Mouse (Mus musculus): ENCODE data around the gene Atp5c1.
A peak's percentile ranks its signal among the peaks of the same experiment; 100 is the strongest.

The Atp5c1 gene

DNA sequence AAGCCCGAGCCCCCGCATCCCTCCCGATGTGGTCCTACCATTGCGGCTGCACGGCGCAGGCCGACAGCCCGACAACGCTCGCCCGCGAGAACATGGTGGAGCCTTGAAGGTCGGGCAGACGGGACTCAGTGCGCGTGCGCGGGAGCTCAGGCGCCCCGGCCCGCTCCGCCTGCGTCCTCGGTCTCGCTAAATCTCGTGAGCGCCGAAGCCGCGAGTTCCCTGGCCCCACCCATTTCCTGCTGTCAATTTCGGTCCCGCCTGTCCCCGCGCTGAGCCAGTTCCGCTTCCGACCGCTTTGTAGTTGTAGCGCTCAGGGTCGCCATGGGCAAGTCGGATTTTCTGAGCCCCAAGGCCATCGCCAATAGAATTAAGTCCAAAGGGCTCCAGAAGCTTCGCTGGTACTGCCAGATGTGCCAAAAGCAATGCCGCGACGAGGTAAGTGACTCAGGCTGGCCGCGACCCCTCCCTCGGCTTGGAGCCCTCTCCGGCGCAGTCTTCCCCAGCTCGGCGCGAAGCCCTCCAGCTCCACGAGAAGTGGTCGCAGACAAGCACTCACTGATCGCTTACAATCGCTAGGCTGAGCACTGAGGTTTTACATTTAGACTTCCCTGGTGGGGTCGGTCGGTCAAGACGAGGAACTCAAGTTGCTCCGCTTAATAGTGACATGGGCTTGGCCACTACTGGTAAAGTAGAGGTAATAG, at the start of gene Atp5c1, which contains the start of gene Kin:
Gene Atp5c1, minus strand, starts transcription at position 201 of the 701 bp plus-strand sequence.
Gene Kin, plus strand, starts transcription at position 284 of the 701 bp plus-strand sequence.
- peak; percentile 96 for DNase-seq (ENCODE audit: extremely low read depth, insufficient read length, low spot score)

DNA sequence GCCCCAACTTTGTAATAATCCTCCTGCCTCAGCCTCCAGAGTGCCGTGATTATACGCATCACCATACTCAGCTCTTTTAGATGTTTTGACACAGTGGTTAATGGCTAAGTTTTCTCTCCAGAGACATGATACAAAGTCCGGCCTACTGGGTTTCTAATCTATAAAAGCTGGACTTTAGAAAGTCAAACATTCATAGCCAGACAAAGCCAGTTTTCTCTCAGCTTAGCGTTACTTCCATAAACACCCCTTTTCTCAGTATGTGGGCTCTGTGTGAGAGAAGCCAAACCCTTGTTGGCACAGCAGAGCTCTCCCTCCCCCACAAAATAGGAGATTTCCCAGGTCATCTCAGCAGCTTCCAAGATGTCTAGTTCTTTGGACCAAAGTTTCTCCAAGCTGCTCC, 48.3 kb upstream of the Atp5c1 start:
- no peak for DNase-seq (ENCODE audit: extremely low read depth, insufficient read length, low spot score)

DNA sequence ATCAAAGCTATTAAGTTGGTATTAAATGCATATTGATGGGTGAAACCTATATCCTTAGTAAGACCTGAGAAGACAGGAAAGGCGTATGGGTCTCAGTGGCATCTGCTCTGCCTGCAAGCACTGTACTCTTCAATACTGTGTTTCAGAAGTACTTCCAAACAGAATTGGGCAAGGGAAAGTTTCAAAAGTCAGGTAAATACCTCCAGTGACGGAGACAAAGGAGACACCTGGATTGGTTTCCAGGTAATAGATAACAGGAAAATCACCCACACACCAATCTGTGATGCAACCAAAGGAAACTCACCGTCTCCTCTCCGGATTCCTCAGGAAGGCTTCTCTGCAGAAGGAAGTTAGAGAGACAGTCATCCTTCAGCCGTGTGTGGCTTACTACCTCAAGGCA, 47.2 kb upstream of the Atp5c1 start:
- no peak for DNase-seq (ENCODE audit: extremely low read depth, insufficient read length, low spot score)

DNA sequence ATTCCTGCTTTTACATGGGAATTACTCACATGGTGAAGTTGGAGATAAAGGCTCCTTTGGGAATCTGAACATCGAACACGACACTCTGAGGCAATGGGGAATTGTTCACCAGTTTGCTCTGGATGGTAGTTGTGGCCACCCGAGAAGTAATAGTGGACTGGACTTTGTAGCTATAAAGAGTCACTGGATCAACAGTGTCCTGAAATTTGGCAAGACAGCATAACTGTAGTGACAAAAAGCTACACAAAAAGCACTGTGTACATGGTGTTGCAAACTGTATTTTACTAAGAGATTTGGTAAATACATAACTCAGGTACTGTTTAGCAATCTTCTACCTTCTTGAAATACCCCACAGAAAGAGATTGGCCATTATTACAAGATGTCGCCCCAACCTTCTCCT, 45.8 kb upstream of the Atp5c1 start:
- no peak for DNase-seq (ENCODE audit: extremely low read depth, insufficient read length, low spot score)

DNA sequence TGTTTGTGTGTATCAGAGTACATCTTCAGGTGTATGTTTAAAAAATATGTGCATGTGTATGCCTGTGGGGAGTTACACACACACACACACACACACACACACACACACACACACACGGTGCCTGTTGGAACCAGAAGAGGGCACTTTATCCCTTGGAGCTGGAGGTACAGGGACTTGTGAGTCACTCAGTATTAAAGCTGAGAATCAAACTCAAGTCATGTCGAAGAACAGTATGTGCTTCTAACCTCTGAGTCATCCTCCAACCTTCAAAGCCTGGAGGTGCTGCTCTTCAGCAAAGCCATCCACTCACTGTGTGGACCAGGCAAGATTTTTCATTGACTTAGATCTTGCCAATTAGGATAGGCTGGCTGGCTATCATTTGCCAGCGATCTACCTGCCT, 41.5 kb upstream of the Atp5c1 start:
- DNase-seq (ENCODE audit: extremely low read depth, insufficient read length, low spot score) = peak; percentile 43

DNA sequence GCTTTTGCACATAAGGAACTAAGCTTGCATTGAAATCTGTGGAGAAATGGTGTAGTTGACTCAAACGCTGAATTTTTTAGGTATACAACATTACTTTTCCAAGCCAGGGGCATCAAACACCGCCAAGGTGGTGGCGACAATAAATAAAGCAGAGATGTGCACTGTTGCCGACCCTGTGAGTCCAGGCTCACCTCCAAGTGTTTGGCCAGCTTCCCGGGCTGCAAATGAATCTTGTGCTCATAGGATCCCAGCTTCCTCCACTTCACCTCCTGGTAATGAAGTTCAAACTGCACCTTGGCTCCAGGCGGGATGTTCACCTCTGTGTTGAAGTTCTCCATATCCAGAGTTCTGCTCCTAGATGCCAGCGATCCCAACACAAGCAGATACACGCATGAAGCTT, 39.0 kb upstream of the Atp5c1 start:
- no peak for DNase-seq (ENCODE audit: extremely low read depth, insufficient read length, low spot score)

DNA sequence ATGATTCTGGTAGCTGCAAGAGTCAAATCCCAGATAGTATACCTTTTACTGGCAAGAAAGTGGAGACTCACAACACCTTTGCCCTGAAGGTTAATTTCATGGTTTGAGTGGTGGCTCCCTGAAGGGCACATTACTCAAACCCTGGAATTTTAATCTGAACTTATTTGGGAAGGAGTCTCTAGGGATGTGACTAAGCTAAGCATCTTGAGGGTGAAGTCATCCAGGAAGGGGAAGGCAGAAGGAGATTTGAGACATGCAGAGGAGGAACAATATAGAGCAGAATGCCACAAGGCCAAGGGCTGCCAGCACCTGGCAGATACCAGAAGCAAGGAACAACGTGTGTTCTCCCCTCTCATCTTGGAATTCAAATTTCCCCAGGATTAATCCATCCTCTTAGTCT, 38.4 kb upstream of the Atp5c1 start:
- DNase-seq (ENCODE audit: extremely low read depth, insufficient read length, low spot score) = peak; percentile 38

DNA sequence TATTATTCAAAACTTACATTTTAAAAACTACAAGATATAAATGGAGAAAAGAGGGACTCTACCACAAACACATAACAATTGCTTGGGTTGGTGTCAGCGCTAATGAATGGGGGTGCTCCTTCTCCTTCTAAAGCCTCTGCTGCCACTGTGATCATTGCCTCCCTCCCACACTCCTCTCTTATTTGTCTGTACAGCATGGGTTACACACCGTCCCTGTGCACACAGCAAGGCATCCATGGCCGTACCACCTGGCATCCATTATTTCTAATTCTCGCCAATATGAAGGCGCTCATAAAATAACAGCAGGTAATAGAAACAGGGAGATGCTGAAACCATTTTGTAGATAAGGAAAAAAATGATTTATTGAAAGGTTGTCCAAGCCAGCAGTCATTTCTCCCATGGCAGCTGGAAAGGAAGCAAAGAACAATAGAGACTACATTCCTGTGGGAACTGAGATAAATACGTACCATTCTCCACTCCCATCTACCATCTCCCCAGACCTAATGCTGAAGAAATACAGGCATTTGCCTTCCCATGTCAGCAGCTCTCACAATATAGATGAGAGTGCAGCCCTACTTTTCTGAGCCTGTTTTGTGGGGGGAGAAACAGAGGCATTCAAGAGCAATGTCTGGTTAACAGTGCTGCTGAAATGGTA, 28.4 kb upstream of the Atp5c1 start:
- DNase-seq (ENCODE audit: extremely low read depth, insufficient read length, low spot score) = no peak

DNA sequence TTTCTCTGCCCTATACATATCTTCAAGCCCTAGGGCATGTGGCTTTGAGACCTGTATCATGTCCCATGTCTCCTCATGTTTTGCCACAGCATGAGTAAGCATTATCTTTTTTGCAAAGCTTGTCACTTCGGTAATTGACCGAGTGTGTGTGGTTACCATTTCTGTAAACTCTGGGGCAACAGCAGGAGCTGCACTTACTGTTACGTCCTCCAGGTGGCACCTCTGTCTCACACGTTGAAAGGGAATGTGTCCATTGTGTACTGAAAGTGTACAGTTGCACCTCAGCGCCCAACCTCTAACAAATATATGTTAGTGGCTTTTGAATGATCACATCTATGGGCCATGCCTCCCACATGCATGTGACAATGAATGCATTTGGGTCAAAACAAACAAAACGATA, 20.9 kb upstream of the Atp5c1 start:
- DNase-seq (ENCODE audit: extremely low read depth, insufficient read length, low spot score) = no peak

DNA sequence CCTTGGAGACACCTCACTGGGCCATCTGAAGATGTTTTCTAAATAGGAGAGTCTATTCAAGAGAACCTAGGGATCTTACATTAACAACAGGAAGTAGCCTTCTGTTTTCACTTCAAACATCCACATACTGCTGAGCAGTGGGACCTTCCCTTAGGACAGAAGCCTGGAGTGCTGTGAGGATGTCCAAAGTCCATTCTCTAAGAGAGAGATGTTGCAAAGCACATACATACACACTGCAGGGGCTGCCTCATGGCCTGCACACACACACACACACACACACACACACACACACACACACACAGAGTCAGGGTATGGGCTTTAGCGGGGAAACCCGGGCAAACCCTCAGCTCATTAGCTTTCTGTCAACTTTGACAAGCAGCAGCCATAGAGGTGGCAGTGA, 20.2 kb upstream of the Atp5c1 start:
- no peak for DNase-seq (ENCODE audit: extremely low read depth, insufficient read length, low spot score)

DNA sequence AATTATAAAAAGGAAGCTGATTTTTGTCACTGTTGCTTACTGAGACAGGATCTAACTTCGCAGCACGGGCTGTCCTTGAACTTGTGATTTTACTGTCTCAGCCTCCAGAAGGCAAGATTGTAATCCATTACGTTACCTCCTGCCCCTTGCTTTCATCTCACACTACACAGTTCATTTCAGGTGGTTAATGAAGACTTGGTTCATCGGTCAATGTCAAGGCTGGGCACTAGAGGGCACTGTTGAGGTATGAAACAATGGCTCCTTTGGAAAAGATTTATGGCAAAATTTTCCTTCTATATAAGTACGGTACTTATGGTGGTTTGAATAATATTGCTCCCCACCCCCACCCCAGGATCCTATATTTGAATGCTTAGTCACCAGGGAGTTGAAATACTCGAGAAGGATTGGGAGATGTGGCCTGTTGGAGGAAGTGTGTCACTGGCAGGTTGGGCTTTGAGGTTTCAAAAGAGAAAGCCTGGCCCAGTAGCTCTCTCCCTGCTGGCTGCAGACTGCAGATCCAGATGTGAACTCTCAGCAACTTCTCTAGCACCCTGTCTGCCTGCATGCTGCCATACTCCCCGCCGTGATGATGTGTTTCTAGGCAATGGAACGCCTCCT, 18.4 kb upstream of the Atp5c1 start:
- DNase-seq (ENCODE audit: extremely low read depth, insufficient read length, low spot score) = peak; percentile 14

DNA sequence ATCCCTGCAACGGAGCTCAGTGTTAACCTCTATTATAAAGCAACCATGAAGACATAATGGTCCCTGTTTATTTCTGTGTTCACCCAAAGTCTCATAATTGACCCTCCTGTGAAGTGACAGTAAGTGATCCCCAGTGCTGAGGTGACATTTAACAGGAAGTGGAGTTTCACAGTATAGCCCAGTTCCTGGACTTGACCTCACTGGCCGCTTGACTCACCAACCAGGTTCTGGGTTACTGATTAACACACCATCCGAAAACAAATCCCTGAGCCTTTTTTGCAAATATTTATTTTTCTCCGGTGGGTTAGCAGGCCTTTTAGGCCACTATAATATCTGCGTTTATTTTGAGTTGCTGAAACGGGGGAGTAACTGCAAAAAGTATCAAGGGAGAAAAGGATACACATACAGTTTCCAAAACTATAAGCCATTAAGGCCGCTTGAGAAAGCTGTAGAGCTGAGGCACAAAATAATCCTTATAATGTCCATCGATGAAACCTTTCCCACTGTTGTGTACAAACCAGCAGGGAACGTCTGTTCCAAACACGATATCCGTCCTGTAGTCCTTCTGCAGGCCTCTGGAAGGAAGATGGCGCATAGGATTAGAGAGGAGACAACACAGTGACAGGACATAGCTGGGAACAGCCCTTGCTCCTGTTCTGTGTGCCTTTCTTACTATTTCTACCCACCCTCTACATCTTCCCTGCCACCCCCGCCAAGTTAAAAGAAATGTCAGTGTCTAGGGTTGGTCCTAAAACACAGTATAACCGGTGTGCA, 14.2 kb upstream of the Atp5c1 start:
- DNase-seq (ENCODE audit: extremely low read depth, insufficient read length, low spot score) = no peak

DNA sequence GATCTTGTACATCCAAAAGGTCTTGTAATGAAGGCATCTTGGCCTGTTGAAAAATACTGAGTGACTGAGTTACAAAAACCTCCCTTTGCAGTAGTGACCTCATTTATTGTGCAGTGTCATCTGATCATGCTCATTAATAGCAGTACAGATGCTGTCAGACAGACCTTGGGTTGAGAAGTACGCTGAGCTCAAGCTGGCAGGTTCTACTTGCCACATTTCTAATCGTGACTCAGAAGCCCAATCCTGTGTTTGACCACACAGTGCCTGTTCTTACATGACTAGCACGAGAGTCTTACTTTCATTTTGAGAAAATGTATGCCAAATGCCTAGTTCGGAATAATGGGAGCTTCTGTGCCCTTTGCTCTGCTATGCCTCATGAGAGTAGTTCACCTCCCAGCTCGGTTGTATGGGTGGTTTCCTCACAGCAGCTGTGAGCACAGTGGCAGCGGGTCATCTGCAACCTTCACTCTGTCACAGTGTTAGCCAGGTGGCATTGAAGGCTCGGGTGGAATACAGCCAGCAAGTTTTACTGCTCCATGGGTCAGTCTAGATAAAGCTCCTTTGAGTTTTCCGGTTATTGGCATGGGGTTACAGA, 7.0 kb upstream of the Atp5c1 start:
- peak; percentile 53 for DNase-seq (ENCODE audit: extremely low read depth, insufficient read length, low spot score)

DNA sequence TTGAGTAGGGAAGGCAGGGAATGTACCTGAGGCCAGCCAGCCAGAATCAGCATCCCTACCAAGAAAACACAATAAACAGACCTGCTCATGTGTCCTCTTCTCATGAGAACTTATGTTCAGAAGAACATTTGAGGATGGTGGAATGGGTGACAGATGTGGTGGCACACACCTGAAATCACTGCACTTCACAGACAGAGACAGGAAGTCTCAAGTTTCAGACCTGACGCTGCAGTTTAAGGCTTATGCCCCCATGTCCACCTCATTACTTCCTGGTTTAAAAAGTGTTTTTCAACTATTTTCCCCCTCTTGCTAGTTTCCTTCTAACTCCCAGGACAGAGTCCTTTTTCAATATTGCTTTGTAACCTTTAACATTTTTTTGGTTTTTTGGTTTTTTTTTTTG, 2.4 kb upstream of the Atp5c1 start:
- DNase-seq (ENCODE audit: extremely low read depth, insufficient read length, low spot score) = no peak

DNA sequence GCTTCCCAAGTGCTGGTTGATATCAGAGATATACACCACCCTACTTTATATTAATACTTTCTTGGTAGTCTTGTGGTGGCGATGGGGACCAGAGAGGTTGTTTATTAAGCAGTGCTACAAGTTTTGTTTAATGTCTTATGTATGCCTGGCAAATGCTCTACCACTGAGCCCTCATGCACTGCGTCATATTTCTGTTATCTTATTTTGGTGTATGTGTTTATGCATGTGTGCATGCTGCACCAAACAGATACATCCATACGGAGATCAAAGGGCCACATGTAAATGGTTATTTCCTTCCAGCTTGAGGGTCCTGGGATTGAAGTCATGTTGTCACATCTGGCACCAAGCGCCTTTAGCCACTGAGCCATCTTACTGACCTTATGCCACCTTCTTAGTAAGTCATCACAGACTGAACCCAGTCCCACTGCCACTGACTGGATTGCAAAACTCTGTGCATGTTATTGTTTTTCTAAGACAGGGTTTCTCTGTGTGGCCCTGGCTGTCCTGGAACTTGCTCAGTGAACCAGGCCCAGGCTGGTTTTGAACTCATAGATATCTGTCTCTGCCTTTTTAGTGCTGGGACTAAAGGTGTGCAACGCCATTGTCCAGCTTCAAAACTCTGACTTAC, 1.3 kb upstream of the Atp5c1 start:
- no peak for DNase-seq (ENCODE audit: extremely low read depth, insufficient read length, low spot score)

DNA sequence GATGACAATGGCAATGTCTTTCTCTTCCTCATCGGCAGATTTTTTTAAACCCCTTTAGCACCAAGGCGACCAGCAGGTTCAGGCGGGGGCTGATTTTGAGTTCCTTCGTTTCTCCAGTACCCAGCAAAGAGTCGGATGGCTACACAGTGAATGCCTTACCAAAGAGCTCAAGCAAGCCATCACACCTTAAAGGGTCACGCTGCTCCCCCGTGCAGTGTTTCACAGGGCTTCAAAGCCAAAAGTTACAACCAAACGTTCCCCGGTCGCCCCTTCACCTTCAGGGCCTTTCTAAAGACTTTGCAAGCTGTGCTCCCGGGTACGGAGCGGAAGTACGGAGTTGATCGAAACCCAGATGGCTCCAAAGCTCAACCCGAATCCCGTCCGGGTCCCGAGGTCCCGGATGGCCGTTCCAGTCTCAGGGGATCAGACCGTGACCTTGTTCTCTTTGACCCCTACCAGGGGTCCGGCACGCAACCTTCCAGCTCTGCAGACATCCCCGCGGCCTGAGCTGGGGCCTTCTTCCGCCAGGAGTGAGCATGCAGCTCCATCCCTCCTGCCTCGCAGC, 483 bp downstream of the Atp5c1 start:
- no peak for DNase-seq (ENCODE audit: extremely low read depth, insufficient read length, low spot score)

DNA sequence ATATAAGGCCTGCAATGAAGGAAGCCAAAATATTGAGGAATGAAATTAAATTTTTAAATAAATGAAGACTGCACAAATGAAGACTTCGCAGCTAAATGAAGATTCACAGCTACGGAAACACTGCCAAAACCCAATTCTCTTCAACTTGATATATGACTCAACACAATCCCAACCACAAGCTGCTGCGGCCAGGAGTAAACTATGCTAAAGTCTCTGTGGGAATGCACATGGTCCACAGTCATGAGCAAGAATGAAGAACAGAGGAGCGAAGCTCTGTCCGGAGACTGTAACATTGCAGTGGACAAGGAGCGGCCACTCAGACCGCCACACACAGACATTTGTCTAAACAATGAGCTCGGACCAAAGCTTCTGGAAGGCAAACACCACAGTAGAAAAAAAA, 3.6 kb downstream of the Atp5c1 start:
- peak; percentile 59 for DNase-seq (ENCODE audit: extremely low read depth, insufficient read length, low spot score)

DNA sequence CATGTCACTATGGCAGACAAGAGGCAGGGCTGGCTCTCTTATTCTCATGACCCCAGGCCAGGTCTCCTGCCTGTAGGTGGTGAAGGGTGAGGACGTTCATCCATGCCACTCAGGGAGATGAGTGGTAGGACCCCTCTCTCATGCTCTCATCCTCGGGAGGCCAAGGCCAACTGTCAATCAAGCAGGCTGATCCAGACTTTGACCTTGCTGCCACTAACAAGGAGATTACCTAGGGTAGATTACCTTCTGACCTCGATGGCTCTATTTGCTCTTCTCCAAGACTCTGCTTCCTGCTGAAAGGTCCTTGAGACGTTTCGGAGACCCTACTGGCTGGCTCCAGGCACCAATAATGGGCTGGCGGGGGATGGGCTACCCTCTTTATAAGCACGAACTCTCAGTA, 5.8 kb downstream of the Atp5c1 start:
- no peak for DNase-seq (ENCODE audit: extremely low read depth, insufficient read length, low spot score)

DNA sequence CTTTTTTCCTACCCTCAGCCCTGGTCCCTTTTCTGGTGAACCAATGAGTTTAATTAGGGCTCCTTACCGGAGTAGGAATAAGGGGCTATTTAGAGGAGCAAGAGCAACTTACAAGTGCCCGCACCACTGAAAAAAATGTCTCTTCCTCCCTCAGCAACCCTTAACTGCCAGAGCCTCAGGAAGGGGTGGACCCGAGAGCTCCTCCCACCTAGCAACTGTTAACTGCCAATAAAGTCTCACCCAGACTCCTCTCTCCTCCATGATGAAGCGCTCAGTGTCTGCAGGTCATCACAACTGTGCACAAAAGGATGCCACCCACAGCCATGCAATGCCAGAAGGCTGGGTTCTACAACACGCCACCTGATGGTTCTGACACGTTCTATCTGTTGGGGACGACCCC, 8.6 kb downstream of the Atp5c1 start:
- DNase-seq (ENCODE audit: extremely low read depth, insufficient read length, low spot score) = no peak

DNA sequence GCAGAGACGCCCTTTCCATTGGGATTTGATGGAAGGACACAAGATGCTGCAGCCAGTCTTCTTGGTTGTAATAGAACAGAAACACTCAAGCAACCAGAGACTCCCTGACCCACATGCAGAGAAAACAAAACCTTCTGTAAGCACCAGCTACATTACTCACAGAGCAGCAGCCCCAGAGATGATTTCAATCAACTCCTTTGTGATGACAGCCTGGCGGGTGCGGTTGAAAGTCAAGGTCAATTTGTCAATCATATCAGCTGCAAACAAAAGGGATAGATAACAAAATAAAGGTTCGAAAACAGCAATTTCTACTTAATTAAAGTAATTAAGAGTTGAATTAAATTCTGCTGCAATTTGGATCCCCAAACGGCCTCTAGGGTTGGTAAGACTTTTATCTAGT, 21.5 kb downstream of the Atp5c1 start:
- no peak for DNase-seq (ENCODE audit: extremely low read depth, insufficient read length, low spot score)
